Comparison of ENCODE assay signal across 28 mouse cellular contexts in the genomic region with DNA sequence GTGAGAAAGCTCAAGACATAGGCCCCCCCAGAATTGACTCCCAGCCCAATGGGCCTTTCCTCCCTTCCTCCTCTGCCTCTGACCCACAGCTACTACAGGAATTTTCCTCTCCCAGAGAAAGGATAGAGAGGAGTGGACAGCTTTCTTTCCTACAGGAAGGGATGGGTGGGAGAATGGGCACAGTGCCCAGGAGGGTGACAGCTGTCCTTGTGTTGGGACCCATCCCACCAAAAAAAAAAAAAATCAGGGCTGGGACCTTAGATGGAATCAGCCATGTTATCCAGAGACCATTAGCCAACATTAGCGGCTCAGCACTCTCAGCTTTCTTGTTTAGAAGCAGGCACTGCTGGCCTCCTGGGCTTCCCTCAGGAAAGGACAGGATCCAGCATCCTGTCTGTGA. TPM values are rescaled to one million over a fixed set of nuclear protein-coding genes. Genes with fewer than 3 reads are reported as not detected.
DNase-seq lines count a peak whose midpoint lies in the region; ATAC-seq and TF ChIP-seq lines count a peak whose summit lies in the region.
"Had no signal": no experiment of that assay in that cellular context is flagged by ENCODE, and none has a peak within 500 bp of the region (broad histone marks: within the 10 kb centered on the region; RNA-seq: fewer than 3 reads in every experiment).

No protein-coding gene starts in this region.

- DNase-seq in heart, adult 2 months, result no peak
- DNase-seq in kidney, postnatal 10 days, result peak; percentile 73
- peak; percentile 67 for DNase-seq in lung, postnatal 10 days
- DNase-seq in lung, postnatal 0 days (ENCODE audit: low spot score), result no peak
- DNase-seq in layer of hippocampus, adult 9-11 months, result no peak
- DNase-seq: adrenal gland, adult 2 months; cerebellum, adult 11 months; gastrocnemius, postnatal 25 days; kidney, adult 18-20 months had no signal

- ATAC-seq in heart, embryonic 15.5 days (replicated peaks; ENCODE audit: insufficient number of reproducible peaks, insufficient read depth, low FRiP score, low read depth), result no peak
- ATAC-seq in kidney, embryonic 16.5 days (ENCODE audit: low FRiP score, low TSS enrichment), result no peak
- ATAC-seq in lung, postnatal 0 days, result no peak
- ATAC-seq: inflammation-experienced regulatory T-cells, adult 6 months; liver, embryonic 12.5 days had no signal

- no peak for TF ChIP-seq POLR2A in heart, adult 2 months (IDR thresholded peaks at IDR 0.05; ENCODE audit: insufficient read depth, low read depth, low read length)

- no peak overlapping the region for H3K9ac ChIP-seq in heart, embryonic 15.5 days
- no peak overlapping the region for H3K9ac ChIP-seq in heart, adult 2 months (ENCODE audit: low read depth, low read length)
- H3K9ac ChIP-seq in kidney, embryonic 16.5 days (replicated peaks; ENCODE audit: low read length), result no peak overlapping the region
- H3K9ac ChIP-seq in lung, postnatal 0 days (replicated peaks; ENCODE audit: low read depth), result no peak overlapping the region
- H3K9ac ChIP-seq: embryonic facial prominence, embryonic 12.5 days; forebrain, embryonic 12.5 days; hindbrain, embryonic 12.5 days; limb, embryonic 12.5 days; liver, embryonic 12.5 days; lung, embryonic 15.5 days; midbrain, embryonic 12.5 days; neural tube, embryonic 12.5 days had no signal

- intact Hi-C loops in heart, adult 2 months (cut with DNase I), result no loop called here

- H3K4me2 ChIP-seq in heart, embryonic 15.5 days, result no peak overlapping the region
- H3K4me2 ChIP-seq in kidney, embryonic 16.5 days (replicated peaks; ENCODE audit: low read depth, low read length), result no peak overlapping the region
- no peak overlapping the region for H3K4me2 ChIP-seq in lung, postnatal 0 days (replicated peaks; ENCODE audit: low read depth, low read length)
- H3K4me2 ChIP-seq: embryonic facial prominence, embryonic 12.5 days; forebrain, embryonic 12.5 days; hindbrain, embryonic 12.5 days; limb, embryonic 12.5 days; liver, embryonic 12.5 days; lung, embryonic 15.5 days; midbrain, embryonic 12.5 days; neural tube, embryonic 12.5 days had no signal

- H3K27ac ChIP-seq in heart, embryonic 15.5 days, result peak overlapping the region; percentile 7; the same call in 1 of the 2 replicates
- no peak overlapping the region for H3K27ac ChIP-seq in heart, adult 2 months
- no peak overlapping the region for H3K27ac ChIP-seq in kidney, embryonic 16.5 days (ENCODE audit: low read length)
- H3K27ac ChIP-seq in lung, postnatal 0 days (ENCODE audit: low read length), result no peak overlapping the region
- H3K27ac ChIP-seq: embryonic facial prominence, embryonic 12.5 days; forebrain, embryonic 12.5 days; hindbrain, embryonic 12.5 days; limb, embryonic 12.5 days; liver, embryonic 12.5 days; lung, embryonic 15.5 days; midbrain, embryonic 12.5 days; neural tube, embryonic 12.5 days had no signal

- peaks cover 7% of the 10 kb centered on the region for H3K27me3 ChIP-seq in heart, embryonic 15.5 days
- no peaks in the 10 kb centered on the region for H3K27me3 ChIP-seq in heart, adult 2 months (ENCODE audit: control insufficient read depth, insufficient read depth, low read length)
- peaks cover 4% of the 10 kb centered on the region; the same call in 1 of the 2 replicates for H3K27me3 ChIP-seq in kidney, embryonic 16.5 days (ENCODE audit: insufficient read depth, low read length)
- H3K27me3 ChIP-seq in lung, postnatal 0 days (replicated peaks; ENCODE audit: insufficient read depth, low read length), result no peaks in the 10 kb centered on the region
- H3K27me3 ChIP-seq: lung, embryonic 15.5 days had no signal

- peaks cover 9% of the 10 kb centered on the region; the same call in 1 of the 2 replicates for H3K36me3 ChIP-seq in heart, embryonic 15.5 days
- no peaks in the 10 kb centered on the region for H3K36me3 ChIP-seq in heart, adult 2 months (ENCODE audit: control insufficient read depth, insufficient read depth, low read length)
- H3K36me3 ChIP-seq in kidney, embryonic 16.5 days (ENCODE audit: insufficient read depth, low read length), result peaks cover 16% of the 10 kb centered on the region
- H3K36me3 ChIP-seq in lung, postnatal 0 days (ENCODE audit: insufficient read depth, low read length), result no peaks in the 10 kb centered on the region; the same call in 1 of the 2 replicates
- H3K36me3 ChIP-seq: liver, embryonic 12.5 days had no signal

- 52% methylated on average over 1 of the region's 1 CpGs for WGBS in heart, embryonic 15.5 days
- WGBS in heart, adult 2 months, result 32% methylated on average over 1 of the region's 1 CpGs
- WGBS in kidney, embryonic 16.5 days, result 67% methylated on average over 1 of the region's 1 CpGs
- 58% methylated on average over 1 of the region's 1 CpGs for WGBS in lung, postnatal 0 days

- peaks cover 18% of the 10 kb centered on the region for H3K4me1 ChIP-seq in heart, embryonic 15.5 days (replicated peaks)
- no peaks in the 10 kb centered on the region for H3K4me1 ChIP-seq in heart, adult 2 months (ENCODE audit: control insufficient read depth, insufficient read depth, low read length)
- H3K4me1 ChIP-seq in kidney, embryonic 16.5 days (ENCODE audit: insufficient read depth, low read length), result peaks cover 5% of the 10 kb centered on the region; the same call in 1 of the 2 replicates
- H3K4me1 ChIP-seq in lung, postnatal 0 days (ENCODE audit: insufficient read depth, low read depth, low read length), result no peaks in the 10 kb centered on the region
- H3K4me1 ChIP-seq: hindbrain, embryonic 12.5 days; neural tube, embryonic 12.5 days had no signal

- H3K4me3 ChIP-seq in heart, embryonic 15.5 days, result no peak overlapping the region
- no peak overlapping the region for H3K4me3 ChIP-seq in heart, adult 2 months
- no peak overlapping the region for H3K4me3 ChIP-seq in kidney, embryonic 16.5 days (ENCODE audit: low read length)
- H3K4me3 ChIP-seq in lung, postnatal 0 days (ENCODE audit: low read depth, low read length), result no peak overlapping the region
- H3K4me3 ChIP-seq: embryonic facial prominence, embryonic 12.5 days; erythroblast, embryonic 14.5 days; forebrain, embryonic 12.5 days; hindbrain, embryonic 12.5 days; limb, embryonic 12.5 days; liver, embryonic 12.5 days; lung, embryonic 15.5 days; midbrain, embryonic 12.5 days; neural tube, embryonic 12.5 days had no signal

- no peaks in the 10 kb centered on the region for H3K79me2 ChIP-seq in heart, adult 2 months (replicated peaks; ENCODE audit: control insufficient read depth, insufficient read depth, low read length)

- no peaks in the 10 kb centered on the region for H3K9me3 ChIP-seq in heart, embryonic 15.5 days (replicated peaks)
- no peaks in the 10 kb centered on the region for H3K9me3 ChIP-seq in kidney, embryonic 16.5 days (ENCODE audit: low read length)
- no peaks in the 10 kb centered on the region for H3K9me3 ChIP-seq in lung, postnatal 0 days (ENCODE audit: low read length)
- H3K9me3 ChIP-seq: embryonic facial prominence, embryonic 12.5 days; forebrain, embryonic 12.5 days; hindbrain, embryonic 12.5 days; limb, embryonic 12.5 days; liver, embryonic 12.5 days; lung, embryonic 15.5 days; midbrain, embryonic 12.5 days; neural tube, embryonic 12.5 days had no signal

- no peak for TF ChIP-seq CTCF in heart, adult 2 months (IDR thresholded peaks at IDR 0.05)
- TF ChIP-seq CTCF in lung, postnatal 0 days (IDR thresholded peaks at IDR 0.05), result no peak

- no peak for TF ChIP-seq EP300 in heart, adult 2 months (IDR thresholded peaks at IDR 0.05; ENCODE audit: insufficient read depth, low read depth, low read length)
- TF ChIP-seq EP300 in lung, postnatal 0 days (IDR thresholded peaks at IDR 0.05), result no peak

RNA-seq across cellular contexts. Expression of gene Prickle4, which starts 11.7 kb away (rescaled TPM):
- polyA plus RNA-seq in heart, embryonic 15.5 days (2015; fragmentation: Nextera tagmentation; extraction: Ambion mirVana), result 0.44 and 0.53 TPM in 2 replicates
- total RNA-seq in heart, adult 2 months (2021), result 1 to 10 TPM; 3.7 to 3.9 TPM
- polyA plus RNA-seq in heart, adult 2 months (2012; rRNA removed), result 4.0 and 8.3 TPM in 2 replicates
- polyA plus RNA-seq in kidney, embryonic 16.5 days (2015; fragmentation: Nextera tagmentation; extraction: Ambion mirVana), result 0.84 and 1.3 TPM in 2 replicates
- 0.94 and 1.9 TPM in 2 replicates for polyA plus RNA-seq in lung, postnatal 0 days (2015; fragmentation: Nextera tagmentation; extraction: Ambion mirVana)
- total RNA-seq: megakaryocyte, adult 5-6 weeks had no signal
- polyA plus RNA-seq: inflammation-experienced regulatory T-cells, adult 6 months; limb, embryonic 12.5 days; liver, embryonic 12.5 days had no signal

RNA-seq across cellular contexts. Expression of gene Gm21981, which starts 11.9 kb away (rescaled TPM):
- 0.19 and 0.49 TPM in 2 replicates for polyA plus RNA-seq in heart, embryonic 15.5 days (2015; fragmentation: Nextera tagmentation; extraction: Ambion mirVana)
- total RNA-seq in heart, adult 2 months (2021), result under 1 TPM; 0.78 to 0.89 TPM
- 0.73 and 1.2 TPM in 2 replicates for polyA plus RNA-seq in heart, adult 2 months (2012; rRNA removed)
- polyA plus RNA-seq in kidney, embryonic 16.5 days (2015; fragmentation: Nextera tagmentation; extraction: Ambion mirVana), result 0.24 and 0.90 TPM in 2 replicates
- 0.18 and 0.42 TPM in 2 replicates for polyA plus RNA-seq in lung, postnatal 0 days (2015; fragmentation: Nextera tagmentation; extraction: Ambion mirVana)
- total RNA-seq: megakaryocyte, adult 5-6 weeks had no signal
- polyA plus RNA-seq: erythroblast, embryonic 14.5 days; inflammation-experienced regulatory T-cells, adult 6 months had no signal

RNA-seq across cellular contexts. Expression of gene Frs3, which starts 17.4 kb away (rescaled TPM):
- polyA plus RNA-seq in heart, embryonic 15.5 days (2015; fragmentation: Nextera tagmentation; extraction: Ambion mirVana), result 3.8 and 4.1 TPM in 2 replicates
- total RNA-seq in heart, adult 2 months (2021), result 1 to 10 TPM; 4.8 to 5.2 TPM
- 10.8 and 11.7 TPM in 2 replicates for polyA plus RNA-seq in heart, adult 2 months (2012; rRNA removed)
- 6.6 and 7.3 TPM in 2 replicates for polyA plus RNA-seq in kidney, embryonic 16.5 days (2015; fragmentation: Nextera tagmentation; extraction: Ambion mirVana)
- polyA plus RNA-seq in lung, postnatal 0 days (2015; fragmentation: Nextera tagmentation; extraction: Ambion mirVana), result 4.1 TPM in 2 replicates
- polyA plus RNA-seq: inflammation-experienced regulatory T-cells, adult 6 months had no signal

RNA-seq across cellular contexts. Expression of gene Tomm6, which starts 18.0 kb away (rescaled TPM):
- 260 and 304 TPM in 2 replicates for polyA plus RNA-seq in heart, embryonic 15.5 days (2015; fragmentation: Nextera tagmentation; extraction: Ambion mirVana)
- 100 to 1,000 TPM; 113 to 125 TPM for total RNA-seq in heart, adult 2 months (2021)
- polyA plus RNA-seq in heart, adult 2 months (2012; rRNA removed), result 53.9 and 68.1 TPM in 2 replicates
- polyA plus RNA-seq in kidney, embryonic 16.5 days (2015; fragmentation: Nextera tagmentation; extraction: Ambion mirVana), result 318 and 344 TPM in 2 replicates
- polyA plus RNA-seq in lung, postnatal 0 days (2015; fragmentation: Nextera tagmentation; extraction: Ambion mirVana), result 303 and 324 TPM in 2 replicates

RNA-seq across cellular contexts. Expression of gene Pgc, which starts 20.4 kb away (rescaled TPM):
- polyA plus RNA-seq in heart, embryonic 15.5 days (2015; fragmentation: Nextera tagmentation; extraction: Ambion mirVana), result 0.40 and 0.81 TPM in 2 replicates
- total RNA-seq in heart, adult 2 months (2021), result not detected
- 0.59 TPM in 2 replicates for polyA plus RNA-seq in heart, adult 2 months (2012; rRNA removed)
- polyA plus RNA-seq in kidney, embryonic 16.5 days (2015; fragmentation: Nextera tagmentation; extraction: Ambion mirVana), result 0.92 TPM in 1 of 2 replicates, not detected in the other
- polyA plus RNA-seq in lung, postnatal 0 days (2015; fragmentation: Nextera tagmentation; extraction: Ambion mirVana), result 22.6 and 25.4 TPM in 2 replicates
- total RNA-seq: adrenal gland, adult 2 months; adrenal gland, postnatal 4 days; gastrocnemius, postnatal 25 days; heart, adult 8-10 months; layer of hippocampus, postnatal 14 days; megakaryocyte, adult 5-6 weeks; MEL had no signal
- polyA plus RNA-seq: C2C12; embryonic facial prominence, embryonic 12.5 days; erythroblast, embryonic 14.5 days; forebrain, embryonic 12.5 days; hindbrain, embryonic 12.5 days; inflammation-experienced regulatory T-cells, adult 6 months; limb, embryonic 12.5 days; liver, embryonic 12.5 days; midbrain, embryonic 12.5 days; neural tube, embryonic 12.5 days; urinary bladder, adult 2 months had no signal

Comparison
In these comparisons a context has a peak if more than half of its experiments do, and no peak if none do; other contexts are left out.
1. DNase-seq: peak in kidney, postnatal 10 days (single experiment) and lung, postnatal 10 days (single experiment); none in heart, adult 2 months (0 of 2), lung, postnatal 0 days (single experiment) and layer of hippocampus, adult 9-11 months (single experiment).